Mouse (Mus musculus): ENCODE data around the gene Zbtb11. TPM values are rescaled to one million over a fixed set of nuclear protein-coding genes. Genes with fewer than 3 reads are reported as not detected.

Zbtb11 gene
- polyA plus RNA-seq, 1 experiment from 2014 or later = 6.0 TPM

GRCm38 (mm10) chr16:56055911-56056310 is 82.2 kb downstream of the Zbtb11 start:
- WGBS (ENCODE audit: insufficient replicate concordance) = 77% methylated on average over 3 of the region's 3 CpGs
- Histone ChIP-seq H3K36me3 (replicated peaks; ENCODE audit: insufficient read depth, low read length) (no peaks in the 10 kb centered on the region), H3K9ac (replicated peaks) (no peak overlapping the region), H3K4me3 (ENCODE audit: low read depth, low read length) (no peak overlapping the region), H3K4me1 (ENCODE audit: insufficient read depth) (no peaks in the 10 kb centered on the region), H3K27me3 (ENCODE audit: insufficient read depth, low read length) (no peaks in the 10 kb centered on the region), H3K9me3 (ENCODE audit: low read length) (no peaks in the 10 kb centered on the region), H3K4me2 (ENCODE audit: low read depth, low read length) (no peak overlapping the region), H3K27ac (ENCODE audit: low read depth) (no peak overlapping the region)
- TF ChIP-seq CTCF (IDR thresholded peaks at IDR 0.05; ENCODE audit: low read depth) (no peak), EP300 (IDR thresholded peaks at IDR 0.05; ENCODE audit: low read depth) (no peak)
- DNase-seq (no peak), ATAC-seq (no peak)

- no peak for ATAC-seq
- H3K4me3 ChIP-seq (ENCODE audit: low read depth, low read length) = no peak overlapping the region
- no peak overlapping the region for H3K9ac ChIP-seq (replicated peaks)
- H3K4me2 ChIP-seq (ENCODE audit: low read depth, low read length) = no peak overlapping the region
- no peaks in the 10 kb centered on the region for H3K4me1 ChIP-seq (ENCODE audit: insufficient read depth)
- no peaks in the 10 kb centered on the region for H3K36me3 ChIP-seq (replicated peaks; ENCODE audit: insufficient read depth, low read length)
- no peak for DNase-seq
- TF ChIP-seq CTCF (IDR thresholded peaks at IDR 0.05; ENCODE audit: low read depth) (no peak), EP300 (IDR thresholded peaks at IDR 0.05; ENCODE audit: low read depth) (no peak)
- H3K27ac ChIP-seq (ENCODE audit: low read depth) = no peak overlapping the region
- H3K9me3 ChIP-seq (ENCODE audit: low read length) = no peaks in the 10 kb centered on the region
- H3K27me3 ChIP-seq (ENCODE audit: insufficient read depth, low read length) = no peaks in the 10 kb centered on the region
- WGBS (ENCODE audit: insufficient replicate concordance) = 81% methylated on average over 7 of the region's 7 CpGs
Observed at GRCm38 (mm10) chr16:56056944-56057590, 83.4 kb downstream of the Zbtb11 start.

DNA sequence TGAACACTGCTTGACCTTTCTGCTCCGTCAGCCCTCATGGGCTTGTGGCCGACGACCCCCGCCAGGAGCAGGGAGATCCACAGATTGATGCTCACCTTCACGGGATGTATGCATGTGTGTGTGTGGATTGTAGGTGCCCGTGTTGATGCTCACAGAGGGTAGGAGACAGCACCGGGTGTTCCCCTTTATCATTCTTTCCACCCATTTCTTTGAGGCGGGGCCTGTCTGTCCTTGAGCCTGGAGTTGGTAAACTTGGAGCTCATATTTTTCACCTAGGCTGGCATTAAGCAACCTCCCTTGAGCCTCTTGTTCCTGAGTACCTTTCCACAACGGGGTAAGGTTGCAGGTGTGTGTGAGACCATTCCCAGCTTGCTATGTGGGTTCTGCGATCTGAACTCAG is 84.5 kb downstream of the Zbtb11 start:
- Histone ChIP-seq H3K4me3 (ENCODE audit: low read depth, low read length) (no peak overlapping the region), H3K4me2 (ENCODE audit: low read depth, low read length) (no peak overlapping the region), H3K27ac (ENCODE audit: low read depth) (no peak overlapping the region), H3K27me3 (ENCODE audit: insufficient read depth, low read length) (no peaks in the 10 kb centered on the region), H3K9me3 (ENCODE audit: low read length) (no peaks in the 10 kb centered on the region), H3K9ac (replicated peaks) (no peak overlapping the region), H3K4me1 (ENCODE audit: insufficient read depth) (no peaks in the 10 kb centered on the region), H3K36me3 (replicated peaks; ENCODE audit: insufficient read depth, low read length) (no peaks in the 10 kb centered on the region)
- DNase-seq = no peak
- TF ChIP-seq EP300 (IDR thresholded peaks at IDR 0.05; ENCODE audit: low read depth) (no peak), CTCF (IDR thresholded peaks at IDR 0.05; ENCODE audit: low read depth) (no peak)
- WGBS (ENCODE audit: insufficient replicate concordance) = 78% methylated on average over 10 of the region's 10 CpGs
- ATAC-seq = no peak

Other genes starting within 250 kb of the Zbtb11 start
- gene Nfkbiz, start 135.0 kb upstream of the Zbtb11 start, polyA plus RNA-seq (2015; fragmentation: Nextera tagmentation; extraction: Ambion mirVana) = 2.7 and 3.2 TPM in 2 replicates
- gene Nxpe3, start 78.6 kb upstream of the Zbtb11 start, polyA plus RNA-seq (2015; fragmentation: Nextera tagmentation; extraction: Ambion mirVana) = 0.22 and 0.31 TPM in 2 replicates
- gene Cep97, start 39.0 kb upstream of the Zbtb11 start, polyA plus RNA-seq (2015; fragmentation: Nextera tagmentation; extraction: Ambion mirVana) = 2.4 and 2.7 TPM in 2 replicates
- gene Rpl24, start 7.6 kb upstream of the Zbtb11 start, polyA plus RNA-seq (2015; fragmentation: Nextera tagmentation; extraction: Ambion mirVana) = 446 and 482 TPM in 2 replicates
- gene Pcnp, start 55.9 kb downstream of the Zbtb11 start, polyA plus RNA-seq (2015; fragmentation: Nextera tagmentation; extraction: Ambion mirVana) = 61.8 and 64.2 TPM in 2 replicates
- 15.2 and 15.7 TPM in 2 replicates for gene Trmt10c, start 63.9 kb downstream of the Zbtb11 start, polyA plus RNA-seq (2015; fragmentation: Nextera tagmentation; extraction: Ambion mirVana)
- 7.4 and 10.6 TPM in 2 replicates for gene Senp7, start 74.5 kb downstream of the Zbtb11 start, polyA plus RNA-seq (2015; fragmentation: Nextera tagmentation; extraction: Ambion mirVana)
- gene Impg2, start 230.4 kb downstream of the Zbtb11 start, polyA plus RNA-seq (2015; fragmentation: Nextera tagmentation; extraction: Ambion mirVana) = 0.06 TPM in 2 replicates

Data from liver, postnatal 0 days (tissue).